Mouse (Mus musculus) kidney, postnatal 25 days (tissue): ENCODE measurements around the gene Notum.

ENCODE experiments used
- DNase-seq, 2 experiments: peaks; one replicate each; pipeline ENCODE4 v3.0.0; 2021; ENCODE audit warnings: mixed read lengths in 2 of 2

Notum gene

GRCm38 (mm10) chr11:120673594-120674122 is 12.7 kb upstream of the Notum start:
- DNase-seq, result peak in 1 of 2 experiments; percentile 31

GRCm38 (mm10) chr11:120672687-120673593 is 12.0 kb upstream of the Notum start, which contains the start of gene Aspscr1:
Gene Aspscr1, plus strand, starts transcription at chr11:120672973.
- DNase-seq, result peak; percentile 98 to 99

- DNase-seq, result peak in 1 of 2 experiments; percentile 49
Observed at GRCm38 (mm10) chr11:120666617-120667016, 5.6 kb upstream of the Notum start.

- peak in 1 of 2 experiments; percentile 40 for DNase-seq
Observed at GRCm38 (mm10) chr11:120665406-120665805, 4.4 kb upstream of the Notum start.

- DNase-seq, result no peak
Observed at GRCm38 (mm10) chr11:120663714-120664113, 2.7 kb upstream of the Notum start.

- no peak for DNase-seq
Observed at GRCm38 (mm10) chr11:120662759-120663158, 1.8 kb upstream of the Notum start.

GRCm38 (mm10) chr11:120660301-120661075 is 487 bp downstream of the Notum start:
- peak; percentile 37 to 82 for DNase-seq

- DNase-seq, result peak; percentile 15 to 65
Observed at GRCm38 (mm10) chr11:120659509-120660300, 1.3 kb downstream of the Notum start.

GRCm38 (mm10) chr11:120658876-120659410 is 2.0 kb downstream of the Notum start:
- DNase-seq, result peak; percentile 87 to 92

- peak; percentile 64 to 88 for DNase-seq
Observed at GRCm38 (mm10) chr11:120657301-120657700, 3.7 kb downstream of the Notum start.

GRCm38 (mm10) chr11:120654741-120655140 is 6.2 kb downstream of the Notum start:
- peak; percentile 30 to 62 for DNase-seq

GRCm38 (mm10) chr11:120651872-120652271 is 9.1 kb downstream of the Notum start:
- DNase-seq, result no peak

GRCm38 (mm10) chr11:120648001-120648476 is 12.9 kb downstream of the Notum start, which contains the start of gene Myadml2:
Gene Myadml2, minus strand, starts transcription at chr11:120648158.
- DNase-seq, result peak; percentile 34 to 57

- DNase-seq, result peak in 1 of 2 experiments; percentile 35
Observed at GRCm38 (mm10) chr11:120647047-120647830, 13.7 kb downstream of the Notum start.

- DNase-seq, result peak; percentile 95 to 96
Observed at GRCm38 (mm10) chr11:120643601-120643987, 17.4 kb downstream of the Notum start, which contains the start of gene Pycr1. Gene Pycr1, minus strand, starts transcription at chr11:120643769.

GRCm38 (mm10) chr11:120642939-120643600 is 17.9 kb downstream of the Notum start:
- DNase-seq, result peak in 1 of 2 experiments; percentile 44

- DNase-seq, result no peak
Observed at GRCm38 (mm10) chr11:120641869-120642268, 19.1 kb downstream of the Notum start.

- DNase-seq, result peak in 1 of 2 experiments; percentile 27
Observed at GRCm38 (mm10) chr11:120641255-120641654, 19.7 kb downstream of the Notum start.

- no peak for DNase-seq
Observed at GRCm38 (mm10) chr11:120634810-120635209, 26.2 kb downstream of the Notum start.
